Mouse (Mus musculus): Measurements from ENCODE around the gene Olfr701.

The Olfr701 gene

GRCm38 (mm10) chr7:106813829-106814228 is at the start of gene Olfr701:
Olfr701 (plus strand) TSS chr7:106814129.
- DNase-seq (ENCODE audit: low spot score in 2 of 2) = no peak

- DNase-seq (ENCODE audit: low spot score in 2 of 2) = no peak
Observed at GRCm38 (mm10) chr7:106788330-106788729, 25.6 kb upstream of the Olfr701 start.

- DNase-seq (ENCODE audit: low spot score in 2 of 2) = no peak
Observed at GRCm38 (mm10) chr7:106793098-106793497, 20.8 kb upstream of the Olfr701 start, which contains the start of gene Olfr699. Olfr699 (minus strand) TSS chr7:106793198.

DNA sequence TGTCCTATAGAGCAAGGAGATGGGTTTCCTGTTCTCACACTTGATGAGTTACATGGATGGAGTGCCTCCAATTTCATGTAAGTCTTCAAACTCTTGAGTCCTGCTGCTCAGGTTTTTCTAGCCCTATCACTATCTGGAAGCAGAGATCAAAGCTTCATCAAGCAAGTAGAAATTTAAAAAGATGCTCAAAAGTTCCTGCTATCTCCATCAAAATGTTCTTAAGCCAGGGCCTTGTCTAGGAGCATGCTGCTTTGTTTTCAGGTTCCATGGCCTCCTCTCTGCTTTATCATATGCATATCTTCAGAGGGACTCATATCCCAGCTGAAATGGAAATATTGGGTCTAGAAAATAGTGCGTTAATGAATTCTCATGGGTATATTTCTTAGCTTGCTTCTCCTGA is 5.2 kb upstream of the Olfr701 start, which contains the start of gene Olfr700:
Gene Olfr700, minus strand, starts transcription at position 101 of the 400 bp plus-strand sequence.
- no peak for DNase-seq (ENCODE audit: low spot score in 2 of 2)

DNA sequence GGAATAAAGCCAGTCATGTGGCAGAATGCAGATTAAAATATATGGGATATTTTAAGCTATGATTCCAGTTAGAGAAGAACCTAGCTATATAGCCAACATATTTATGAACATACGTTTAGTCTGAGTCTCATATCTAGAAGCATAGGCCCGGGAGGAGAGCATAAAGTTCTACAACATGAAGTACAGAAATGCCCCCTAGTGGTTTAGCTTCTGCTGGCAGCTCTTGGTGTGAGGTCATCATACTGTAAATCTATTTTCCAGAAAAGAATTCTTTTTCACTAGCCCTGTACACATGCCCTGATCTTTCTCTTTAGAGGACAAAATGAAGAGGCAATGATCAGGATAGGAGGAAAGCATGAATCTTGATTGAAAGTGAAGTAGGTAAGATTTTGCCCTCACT is 1.8 kb downstream of the Olfr701 start:
- DNase-seq (ENCODE audit: low spot score in 2 of 2) = no peak

DNA sequence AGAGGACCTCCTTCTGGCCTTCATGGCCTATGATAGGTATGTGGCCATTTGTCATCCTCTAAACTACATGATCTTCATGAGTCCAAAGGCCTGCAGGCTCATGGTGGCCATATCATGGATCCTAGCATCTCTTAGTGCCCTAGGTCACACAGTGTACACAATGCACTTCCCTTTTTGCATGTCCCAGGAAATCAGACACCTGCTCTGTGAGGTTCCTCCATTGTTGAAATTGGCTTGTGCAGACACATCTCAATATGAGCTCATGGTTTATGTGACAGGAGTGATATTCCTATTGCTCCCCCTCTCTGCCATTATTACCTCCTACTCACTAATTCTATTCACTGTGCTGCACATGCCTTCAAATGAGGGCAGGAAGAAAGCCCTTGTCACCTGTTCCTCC is 4.5 kb downstream of the Olfr701 start:
- DNase-seq (ENCODE audit: low spot score in 2 of 2) = no peak

DNA sequence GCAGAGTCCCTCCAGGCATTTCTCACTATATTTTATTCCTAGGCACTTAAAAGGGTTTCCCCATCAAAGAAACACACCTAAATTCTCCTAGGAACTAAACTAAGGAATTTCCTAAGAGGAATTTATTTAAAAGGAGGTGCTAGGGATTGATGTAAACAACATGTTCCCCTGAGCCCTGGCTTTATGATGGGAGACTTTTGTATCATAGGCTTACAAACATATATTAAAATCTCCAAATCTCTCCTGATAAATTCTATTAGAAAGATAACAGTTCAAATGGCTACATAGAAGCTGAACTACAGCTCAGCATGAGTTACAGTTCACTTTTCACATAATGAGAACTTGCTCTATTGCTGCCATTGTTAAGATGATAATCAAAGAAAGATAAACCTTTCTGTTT is 19.9 kb downstream of the Olfr701 start, which contains the start of gene Olfr702:
Gene Olfr702, minus strand, starts transcription at position 101 of the 400 bp plus-strand sequence.
- DNase-seq (ENCODE audit: low spot score in 2 of 2) = no peak

DNA sequence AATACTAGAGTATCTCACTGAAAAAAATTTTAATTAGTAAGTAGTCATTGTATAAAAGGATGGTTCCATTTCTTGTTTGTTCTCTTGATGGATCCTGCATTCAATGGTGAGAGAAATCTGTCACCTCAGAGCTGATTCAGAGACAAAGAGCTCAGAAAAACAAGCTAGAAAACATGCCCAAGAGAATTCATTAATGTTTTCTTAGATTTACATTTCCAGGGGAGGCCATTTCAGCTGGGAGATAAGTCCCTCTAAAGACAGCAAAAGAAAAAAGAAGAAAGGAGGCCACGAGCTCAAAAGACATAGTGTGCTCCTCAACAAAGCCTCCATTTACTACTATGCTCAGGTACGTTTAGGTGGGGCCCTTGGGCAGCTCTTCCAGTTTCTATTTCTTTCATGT is 29.1 kb downstream of the Olfr701 start, which contains the start of gene Olfr703:
Gene Olfr703, plus strand, starts transcription at position 301 of the 400 bp plus-strand sequence.
- DNase-seq (ENCODE audit: low spot score in 2 of 2) = no peak

DNA sequence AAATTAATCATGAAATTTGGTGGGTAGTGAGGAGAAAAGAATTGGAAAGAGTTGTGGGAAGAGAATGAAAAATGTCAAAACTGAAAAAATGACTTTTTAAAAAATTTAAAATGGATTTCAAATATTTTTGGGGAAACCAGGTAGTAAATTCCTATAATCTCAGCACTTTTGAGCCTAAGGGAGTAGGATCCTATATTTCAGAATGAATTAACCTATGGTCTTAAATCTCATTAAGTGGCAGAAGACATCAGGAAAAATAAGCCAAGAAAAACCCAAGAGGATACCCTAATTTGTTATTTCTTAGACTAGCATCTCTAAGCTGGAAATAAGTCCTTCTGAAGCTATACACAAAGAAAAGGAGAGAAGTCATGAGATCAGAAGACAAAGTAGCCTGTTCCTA is 49.0 kb downstream of the Olfr701 start, which contains the start of gene Olfr704:
Gene Olfr704, plus strand, starts transcription at position 301 of the 400 bp plus-strand sequence.
- DNase-seq (ENCODE audit: low spot score in 2 of 2) = no peak
